Mouse (Mus musculus) lung, embryonic 14.5 days (tissue): ENCODE results near the gene Gipc2. TPM values are rescaled to one million over a fixed set of nuclear protein-coding genes. Genes with fewer than 3 reads are reported as not detected.
A peak's percentile ranks its signal among the peaks of the same experiment; 100 is the strongest.

Experiments
- ATAC-seq: fragments of 200-750 bp; cut with Nextera tagmentation; 2 replicates; pipeline ENCODE4 v1.8.0; 2017; ENCODE audit warnings: mild to moderate bottlenecking, moderate TSS enrichment, moderate library complexity; ENCODE audit not compliant: insufficient read depth
- DNase-seq: peaks from one replicate; pipeline ENCODE4 v3.0.0-alpha.2; 2015
- H3K27ac ChIP-seq: fragments of 300-500 bp; sonication (generic); 2 replicates; pipeline ENCODE4 v1.5.1; 2014; ENCODE audit warnings: low read depth, mild to moderate bottlenecking, moderate library complexity
- H3K27me3 ChIP-seq: fragments of 300-500 bp; sonication (generic); 2 replicates; pipeline ENCODE4 v1.6.1; 2014; ENCODE audit warnings: low read length, control low read depth; ENCODE audit not compliant: insufficient read depth
- H3K36me3 ChIP-seq: fragments of 300-500 bp; sonication (generic); 2 replicates; pipeline ENCODE4 v1.6.1; 2014; ENCODE audit warnings: control low read depth; ENCODE audit not compliant: insufficient read depth
- H3K4me1 ChIP-seq: fragments of 300-500 bp; sonication (generic); 2 replicates; pipeline ENCODE4 v1.6.1; 2014; ENCODE audit warnings: antibody characterized with exemption, control low read depth; ENCODE audit not compliant: insufficient read depth
- H3K4me2 ChIP-seq: fragments of 300-500 bp; sonication (generic); 2 replicates; pipeline ENCODE4 v1.6.1; 2014; ENCODE audit warnings: mild to moderate bottlenecking
- H3K4me3 ChIP-seq: fragments of 300-500 bp; sonication (generic); 2 replicates; pipeline ENCODE4 v1.5.1; 2014; ENCODE audit warnings: low read depth, low read length
- H3K9ac ChIP-seq: fragments of 300-500 bp; sonication (generic); 2 replicates; pipeline ENCODE4 v1.6.1; 2014
- H3K9me3 ChIP-seq: fragments of 300-500 bp; sonication (generic); 2 replicates; pipeline ENCODE4 v1.6.1; 2016; ENCODE audit warnings: low read depth, low read length, control low read depth
- CTCF ChIP-seq: IDR thresholded peaks from 2 replicates; pipeline ENCODE4 v1.5.1; 2016; ENCODE audit warnings: antibody characterized with exemption, low read depth
- WGBS: fragments of 180-500 bp; shearing (Covaris S2); extraction: QIAGEN DNeasy Blood & Tissue Kit; methylation state at CpG from one replicate; pipeline ENCODE4 v1.1.7; 2014; 5-methylcytosine and 5-hydroxymethylcytosine counted together
- polyA plus RNA-seq: library from polyadenylated mRNA; unstranded; fragments of >200 nt; fragmentation: Nextera tagmentation; extraction: Ambion mirVana; gene quantifications from 2 replicates; pipeline ENCODE4 v1.2.1, GENCODE M21; 2014

Gene Gipc2
- polyA plus RNA-seq, 1 experiment from 2014 or later = 6.8 TPM

- no peak for TF ChIP-seq CTCF
- Histone ChIP-seq H3K36me3 (no peaks in the 10 kb centered on the region), H3K9me3 (no peaks in the 10 kb centered on the region), H3K27ac (no peak overlapping the region), H3K4me3 (no peak overlapping the region), H3K9ac (no peak overlapping the region), H3K4me2 (no peak overlapping the region), H3K27me3 (no peaks in the 10 kb centered on the region), H3K4me1 (no peaks in the 10 kb centered on the region)
- ATAC-seq (no peak), DNase-seq (no peak)
- 74% methylated on average over 2 of the region's 2 CpGs for WGBS
These were observed 97.0 kb downstream of the Gipc2 start for GRCm38 (mm10) chr3:152069001-152069400.

GRCm38 (mm10) chr3:152068311-152068710, 97.7 kb downstream of the Gipc2 start:
- DNase-seq (no peak), ATAC-seq (no peak)
- H3K9ac ChIP-seq = no peak overlapping the region
- no peak overlapping the region for H3K27ac ChIP-seq
- H3K27me3 ChIP-seq = no peaks in the 10 kb centered on the region
- H3K36me3 ChIP-seq = no peaks in the 10 kb centered on the region
- no peak overlapping the region for H3K4me3 ChIP-seq
- no peaks in the 10 kb centered on the region for H3K4me1 ChIP-seq
- 97% methylated on average over 1 of the region's 1 CpGs for WGBS
- no peaks in the 10 kb centered on the region for H3K9me3 ChIP-seq
- H3K4me2 ChIP-seq = no peak overlapping the region
- TF ChIP-seq CTCF = no peak

- 16% methylated on average over 13 of the region's 13 CpGs for WGBS
- H3K4me2 ChIP-seq = peak overlapping the region; percentile 31
- no peak overlapping the region for H3K27ac ChIP-seq
- H3K9ac ChIP-seq = no peak overlapping the region
- H3K4me1 ChIP-seq = no peaks in the 10 kb centered on the region
- no peaks in the 10 kb centered on the region for H3K36me3 ChIP-seq
- H3K4me3 ChIP-seq = no peak overlapping the region
- 0 out of 2 replicates have a peak, but pooled peaks have one; percentile 42 for ATAC-seq
- TF ChIP-seq CTCF = peak; percentile 54
- H3K9me3 ChIP-seq = no peaks in the 10 kb centered on the region
- no peaks in the 10 kb centered on the region for H3K27me3 ChIP-seq
- peak; percentile 69 for DNase-seq
These were observed 99.3 kb downstream of the Gipc2 start for GRCm38 (mm10) chr3:152066696-152067095.

- Histone ChIP-seq H3K27ac (no peak overlapping the region), H3K36me3 (no peaks in the 10 kb centered on the region), H3K9ac (no peak overlapping the region), H3K4me1 (no peaks in the 10 kb centered on the region), H3K27me3 (no peaks in the 10 kb centered on the region), H3K4me3 (no peak overlapping the region), H3K4me2 (no peak overlapping the region), H3K9me3 (no peaks in the 10 kb centered on the region)
- ATAC-seq = peak; percentile 50; the same call in 1 of the 2 replicates
- 43% methylated on average over 4 of the region's 4 CpGs for WGBS
- no peak for TF ChIP-seq CTCF
- peak; percentile 16 for DNase-seq
These were observed 100.2 kb downstream of the Gipc2 start for GRCm38 (mm10) chr3:152065806-152066205.

GRCm38 (mm10) chr3:152064166-152064565, 101.9 kb downstream of the Gipc2 start:
- ATAC-seq (no peak), DNase-seq (no peak)
- H3K4me3 ChIP-seq = no peak overlapping the region
- no peaks in the 10 kb centered on the region for H3K9me3 ChIP-seq
- no peak overlapping the region for H3K4me2 ChIP-seq
- WGBS = 79% methylated on average over 2 of the region's 2 CpGs
- H3K27ac ChIP-seq = no peak overlapping the region
- H3K4me1 ChIP-seq = no peaks in the 10 kb centered on the region
- H3K36me3 ChIP-seq = no peaks in the 10 kb centered on the region
- no peaks in the 10 kb centered on the region for H3K27me3 ChIP-seq
- no peak overlapping the region for H3K9ac ChIP-seq
- no peak for TF ChIP-seq CTCF

GRCm38 (mm10) chr3:152062806-152063205, 103.2 kb downstream of the Gipc2 start:
- no peak for ATAC-seq
- peak; percentile 34 for DNase-seq

GRCm38 (mm10) chr3:152061145-152061544, 104.9 kb downstream of the Gipc2 start:
- no peak for ATAC-seq

More at GRCm38 (mm10) chr3:152062806-152063205, 103.2 kb downstream of the Gipc2 start:
- Histone ChIP-seq H3K27me3 (no peaks in the 10 kb centered on the region), H3K4me2 (no peak overlapping the region), H3K27ac (no peak overlapping the region), H3K4me3 (no peak overlapping the region), H3K4me1 (no peaks in the 10 kb centered on the region), H3K9ac (no peak overlapping the region), H3K36me3 (no peaks in the 10 kb centered on the region), H3K9me3 (no peaks in the 10 kb centered on the region)
- WGBS = 40% methylated on average over 3 of the region's 3 CpGs
- TF ChIP-seq CTCF = no peak

GRCm38 (mm10) chr3:152058235-152058634, 107.8 kb downstream of the Gipc2 start:
- Histone ChIP-seq H3K4me1 (no peaks in the 10 kb centered on the region), H3K4me3 (no peak overlapping the region), H3K9me3 (no peaks in the 10 kb centered on the region), H3K27me3 (no peaks in the 10 kb centered on the region), H3K27ac (no peak overlapping the region), H3K4me2 (no peak overlapping the region), H3K36me3 (no peaks in the 10 kb centered on the region), H3K9ac (no peak overlapping the region)
- DNase-seq (no peak), ATAC-seq (no peak)
- WGBS = 77% methylated on average over 2 of the region's 2 CpGs
- no peak for TF ChIP-seq CTCF

More at GRCm38 (mm10) chr3:152061145-152061544, 104.9 kb downstream of the Gipc2 start:
- H3K4me2 ChIP-seq = no peak overlapping the region
- no peak for TF ChIP-seq CTCF
- H3K27me3 ChIP-seq = no peaks in the 10 kb centered on the region
- no peak for DNase-seq
- H3K27ac ChIP-seq = no peak overlapping the region
- WGBS = 93% methylated on average over 5 of the region's 5 CpGs
- no peaks in the 10 kb centered on the region for H3K9me3 ChIP-seq
- H3K4me3 ChIP-seq = no peak overlapping the region
- no peak overlapping the region for H3K9ac ChIP-seq
- H3K4me1 ChIP-seq = no peaks in the 10 kb centered on the region
- H3K36me3 ChIP-seq = no peaks in the 10 kb centered on the region
